Mouse (Mus musculus) midbrain, embryonic 11.5 days (tissue): ENCODE results near the gene Cacna1s. TPM values are rescaled to one million over a fixed set of nuclear protein-coding genes. Genes with fewer than 3 reads are reported as not detected.

Experiments used
- ATAC-seq: fragments of 200-750 bp; cut with Nextera tagmentation; 2 replicates; pipeline ENCODE4 v1.8.0; 2017; ENCODE audit warnings: moderate TSS enrichment, moderate library complexity; ENCODE audit not compliant: low FRiP score
- DNase-seq: peaks from one replicate; pipeline ENCODE4 v3.0.0; 2015; ENCODE audit warnings: low spot score; ENCODE audit errors: missing footprints
- H3K27ac ChIP-seq: fragments of 300-500 bp; sonication (generic); 2 replicates; pipeline ENCODE4 v1.5.1; 2014; ENCODE audit warnings: low read depth, low read length
- H3K27me3 ChIP-seq: fragments of 300-500 bp; sonication (generic); 2 replicates; pipeline ENCODE4 v1.6.1; 2014; ENCODE audit warnings: mild to moderate bottlenecking, low read length, moderate library complexity, mixed read lengths; ENCODE audit not compliant: control insufficient read depth, insufficient read depth
- H3K36me3 ChIP-seq: fragments of 300-500 bp; sonication (generic); 2 replicates; pipeline ENCODE4 v1.6.1; 2014; ENCODE audit warnings: mild to moderate bottlenecking, low read length, moderate library complexity, mixed read lengths; ENCODE audit not compliant: control insufficient read depth, insufficient read depth
- H3K4me1 ChIP-seq: fragments of 300-500 bp; sonication (generic); 2 replicates; pipeline ENCODE4 v1.6.1; 2014; ENCODE audit warnings: low read length; ENCODE audit not compliant: control insufficient read depth, insufficient read depth
- H3K4me2 ChIP-seq: fragments of 300-500 bp; sonication (generic); 2 replicates; pipeline ENCODE4 v1.6.1; 2014; ENCODE audit warnings: mild to moderate bottlenecking, moderate library complexity
- H3K4me3 ChIP-seq: fragments of 300-500 bp; sonication (generic); 2 replicates; pipeline ENCODE4 v1.5.1; 2014; ENCODE audit warnings: low read depth, low read length
- H3K9ac ChIP-seq: fragments of 300-500 bp; sonication (generic); 2 replicates; pipeline ENCODE4 v1.6.1; 2014; ENCODE audit warnings: low read length
- H3K9me3 ChIP-seq: fragments of 300-500 bp; sonication (generic); 2 replicates; pipeline ENCODE4 v1.6.1; 2016; ENCODE audit warnings: low read length; ENCODE audit not compliant: control insufficient read depth
- WGBS: fragments of 180-500 bp; shearing (Covaris S2); extraction: QIAGEN DNeasy Blood & Tissue Kit; methylation state at CpG from one replicate; pipeline ENCODE4 v1.1.7; 2014; 5-methylcytosine and 5-hydroxymethylcytosine counted together
- polyA plus RNA-seq: library from polyadenylated mRNA; unstranded; fragments of >200 nt; fragmentation: Nextera tagmentation; extraction: Ambion mirVana; gene quantifications from 2 replicates; pipeline ENCODE4 v1.2.1, GENCODE M21; 2014

The Cacna1s gene
- polyA plus RNA-seq, 1 experiment from 2014 or later = 0.23 TPM

DNA sequence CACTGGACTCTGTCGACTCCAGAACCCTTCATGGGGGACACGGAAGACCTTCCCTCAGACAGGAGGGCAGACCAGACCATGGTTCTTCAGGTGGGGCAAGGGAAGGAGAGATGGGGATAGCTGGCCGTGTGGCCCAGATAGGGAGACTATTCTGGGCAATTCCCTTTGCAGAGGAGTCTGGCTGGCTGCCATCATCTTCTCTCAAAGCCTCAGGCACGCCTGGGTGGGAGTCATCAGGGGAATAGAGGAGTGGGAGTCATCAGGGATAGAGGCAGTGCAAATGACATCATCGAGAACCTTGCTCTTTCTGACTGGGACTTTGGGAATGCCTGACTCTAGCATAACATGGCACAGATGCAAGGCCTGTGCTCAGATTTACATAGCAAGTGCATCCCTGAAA lies 11.4 kb downstream of the Cacna1s start:
- ATAC-seq (no peak), DNase-seq (no peak)
- Histone ChIP-seq H3K4me2 (no peak overlapping the region), H3K27ac (no peak overlapping the region), H3K9ac (no peak overlapping the region), H3K27me3 (no peaks in the 10 kb centered on the region), H3K9me3 (no peaks in the 10 kb centered on the region), H3K4me1 (no peaks in the 10 kb centered on the region), H3K4me3 (no peak overlapping the region), H3K36me3 (no peaks in the 10 kb centered on the region)
- WGBS = 83% methylated on average over 5 of the region's 5 CpGs

DNA sequence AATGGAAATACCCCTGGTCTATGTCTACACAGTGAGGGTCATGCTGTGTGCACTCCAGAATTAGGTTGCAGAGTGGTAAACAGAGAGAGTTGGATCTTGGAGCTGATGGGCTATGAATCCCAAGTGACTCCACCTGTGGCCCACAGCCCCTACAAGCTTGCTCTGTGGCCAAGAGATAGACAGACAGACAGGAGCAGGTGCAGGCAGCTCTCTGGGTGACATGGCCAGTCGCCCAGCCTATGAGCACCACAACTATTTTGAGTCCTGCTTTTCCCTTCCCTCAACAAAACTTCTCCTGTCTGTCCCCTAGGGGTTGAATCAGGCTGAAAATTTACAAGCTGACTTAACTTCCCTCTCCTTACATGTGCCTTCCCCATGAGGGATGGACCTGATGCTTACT lies 14.1 kb downstream of the Cacna1s start:
- H3K27ac ChIP-seq = no peak overlapping the region
- 75% methylated on average over 1 of the region's 1 CpGs for WGBS
- no peaks in the 10 kb centered on the region for H3K9me3 ChIP-seq
- H3K9ac ChIP-seq = no peak overlapping the region
- no peak for DNase-seq
- no peaks in the 10 kb centered on the region for H3K4me1 ChIP-seq
- no peak for ATAC-seq
- no peak overlapping the region for H3K4me2 ChIP-seq
- H3K27me3 ChIP-seq = no peaks in the 10 kb centered on the region
- H3K4me3 ChIP-seq = no peak overlapping the region
- no peaks in the 10 kb centered on the region for H3K36me3 ChIP-seq

GRCm38 (mm10) chr1:136067579-136067978 lies 15.0 kb downstream of the Cacna1s start:
- DNase-seq = no peak
- H3K9me3 ChIP-seq = no peaks in the 10 kb centered on the region
- 75% methylated on average over 3 of the region's 3 CpGs for WGBS
- no peak overlapping the region for H3K4me2 ChIP-seq
- H3K27me3 ChIP-seq = no peaks in the 10 kb centered on the region
- H3K4me3 ChIP-seq = no peak overlapping the region
- H3K36me3 ChIP-seq = no peaks in the 10 kb centered on the region
- H3K27ac ChIP-seq = no peak overlapping the region
- H3K4me1 ChIP-seq = no peaks in the 10 kb centered on the region
- no peak overlapping the region for H3K9ac ChIP-seq
- ATAC-seq = no peak

GRCm38 (mm10) chr1:136076086-136076485 lies 23.5 kb downstream of the Cacna1s start:
- no peak overlapping the region for H3K4me2 ChIP-seq
- no peak overlapping the region for H3K9ac ChIP-seq
- no peak overlapping the region for H3K4me3 ChIP-seq
- no peaks in the 10 kb centered on the region for H3K4me1 ChIP-seq
- 5% methylated on average over 3 of the region's 3 CpGs for WGBS
- peak; percentile 46; the same call in 1 of the 2 replicates for ATAC-seq
- no peaks in the 10 kb centered on the region for H3K36me3 ChIP-seq
- no peak overlapping the region for H3K27ac ChIP-seq
- no peaks in the 10 kb centered on the region for H3K27me3 ChIP-seq
- no peaks in the 10 kb centered on the region for H3K9me3 ChIP-seq
- peak; percentile 85 for DNase-seq

DNA sequence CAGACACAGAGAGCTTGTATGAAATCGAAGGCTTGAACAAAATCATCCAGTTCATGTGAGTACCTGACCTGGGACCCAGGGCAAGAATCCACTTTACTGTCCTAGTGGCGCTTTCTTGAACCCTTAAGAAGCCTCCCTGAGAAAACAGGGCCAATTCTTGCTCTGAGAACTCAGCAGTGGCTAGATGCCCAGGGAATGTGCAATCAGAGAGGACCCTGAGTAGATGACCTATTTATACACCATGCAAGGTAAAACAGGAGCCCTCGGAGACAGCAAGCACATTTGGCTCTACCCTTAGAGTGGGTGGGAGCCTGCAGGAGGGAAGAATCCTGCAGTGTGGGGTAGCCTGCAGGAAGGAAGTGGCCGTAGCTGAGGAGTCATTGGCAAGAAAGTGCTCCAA lies 25.1 kb downstream of the Cacna1s start:
- no peaks in the 10 kb centered on the region for H3K36me3 ChIP-seq
- WGBS = 74% methylated on average over 4 of the region's 4 CpGs
- no peak overlapping the region for H3K4me2 ChIP-seq
- H3K27ac ChIP-seq = no peak overlapping the region
- H3K4me3 ChIP-seq = no peak overlapping the region
- DNase-seq (no peak), ATAC-seq (no peak)
- no peaks in the 10 kb centered on the region for H3K4me1 ChIP-seq
- H3K9me3 ChIP-seq = no peaks in the 10 kb centered on the region
- H3K9ac ChIP-seq = no peak overlapping the region
- H3K27me3 ChIP-seq = no peaks in the 10 kb centered on the region

GRCm38 (mm10) chr1:136081161-136081560 lies 28.6 kb downstream of the Cacna1s start:
- no peak overlapping the region for H3K4me2 ChIP-seq
- H3K27ac ChIP-seq = no peak overlapping the region
- ATAC-seq (no peak), DNase-seq (no peak)
- H3K36me3 ChIP-seq = no peaks in the 10 kb centered on the region
- H3K4me1 ChIP-seq = no peaks in the 10 kb centered on the region
- no peaks in the 10 kb centered on the region for H3K27me3 ChIP-seq
- 84% methylated on average over 1 of the region's 1 CpGs for WGBS
- no peak overlapping the region for H3K9ac ChIP-seq
- no peak overlapping the region for H3K4me3 ChIP-seq
- H3K9me3 ChIP-seq = no peaks in the 10 kb centered on the region

DNA sequence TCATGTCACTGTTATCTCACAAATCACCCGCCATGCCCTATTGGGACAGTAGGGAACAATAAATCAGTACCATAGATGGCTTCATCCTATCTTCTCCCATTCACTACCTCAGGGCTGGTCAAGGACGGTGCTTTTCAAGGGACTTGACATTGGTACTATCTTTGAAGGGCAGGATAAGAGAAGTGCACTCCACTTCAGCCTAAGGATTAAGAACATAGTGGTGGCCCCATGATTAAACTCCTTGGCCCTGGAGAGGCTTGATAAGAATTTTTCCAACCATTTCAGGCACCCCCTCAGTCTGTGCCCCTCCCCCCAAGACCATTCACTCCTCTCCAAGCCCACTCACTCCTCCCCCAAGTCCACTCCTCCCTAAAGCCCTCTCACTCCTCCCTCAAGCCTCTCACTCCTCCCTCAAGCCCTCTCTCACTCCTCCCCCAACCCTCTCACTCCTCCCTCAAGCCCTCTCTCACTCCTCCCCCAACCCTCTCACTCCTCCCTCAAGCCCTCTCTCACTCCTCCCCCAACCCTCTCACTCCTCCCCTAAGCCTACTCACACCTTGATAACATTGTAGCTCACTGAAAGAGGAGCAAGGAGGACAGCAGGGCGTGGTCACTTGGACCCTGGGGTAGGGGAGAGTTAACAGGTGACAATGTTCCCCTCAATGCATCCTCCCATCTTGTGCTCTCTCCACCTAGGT lies 33.6 kb downstream of the Cacna1s start:
- ATAC-seq = no peak
- DNase-seq = no peak
- Histone ChIP-seq H3K9me3 (no peaks in the 10 kb centered on the region), H3K9ac (no peak overlapping the region), H3K4me3 (no peak overlapping the region), H3K4me2 (no peak overlapping the region), H3K36me3 (no peaks in the 10 kb centered on the region), H3K27me3 (no peaks in the 10 kb centered on the region), H3K4me1 (no peaks in the 10 kb centered on the region), H3K27ac (no peak overlapping the region)
- 93% methylated on average over 3 of the region's 3 CpGs for WGBS

GRCm38 (mm10) chr1:136089368-136090165 lies 37.0 kb downstream of the Cacna1s start:
- no peak for ATAC-seq
- Histone ChIP-seq H3K9me3 (no peaks in the 10 kb centered on the region), H3K4me1 (no peaks in the 10 kb centered on the region), H3K4me3 (no peak overlapping the region), H3K27me3 (no peaks in the 10 kb centered on the region), H3K27ac (no peak overlapping the region), H3K36me3 (no peaks in the 10 kb centered on the region), H3K4me2 (no peak overlapping the region), H3K9ac (no peak overlapping the region)
- WGBS = 80% methylated on average over 9 of the region's 9 CpGs
- no peak for DNase-seq

- no peak overlapping the region for H3K9ac ChIP-seq
- H3K27me3 ChIP-seq = no peaks in the 10 kb centered on the region
- no peaks in the 10 kb centered on the region for H3K36me3 ChIP-seq
- no peak overlapping the region for H3K4me2 ChIP-seq
- H3K4me1 ChIP-seq = no peaks in the 10 kb centered on the region
- no peak overlapping the region for H3K4me3 ChIP-seq
- no peaks in the 10 kb centered on the region for H3K9me3 ChIP-seq
- no peak overlapping the region for H3K27ac ChIP-seq
- DNase-seq (no peak), ATAC-seq (no peak)
- WGBS = 73% methylated on average over 3 of the region's 3 CpGs
Measured at GRCm38 (mm10) chr1:136093726-136094125, 41.2 kb downstream of the Cacna1s start.
